Mouse (Mus musculus) kidney, postnatal 0 days (tissue): ENCODE measurements around the gene Cers1. TPM values are rescaled to one million over a fixed set of nuclear protein-coding genes. Genes with fewer than 3 reads are reported as not detected.
A peak's percentile ranks its signal among the peaks of the same experiment; 100 is the strongest.

Experiments
- ATAC-seq: fragments of 200-750 bp; cut with Nextera tagmentation; replicated peaks from 2 replicates; pipeline ENCODE4 v1.8.0; 2017; ENCODE audit warnings: low read depth, moderate number of reproducible peaks, moderate TSS enrichment, moderate library complexity; ENCODE audit not compliant: low FRiP score
- DNase-seq: peaks from one replicate; pipeline ENCODE4 v3.0.0-alpha.2; 2016; ENCODE audit warnings: low spot score
- H3K27ac ChIP-seq: fragments of 300-500 bp; sonication (generic); 2 replicates; pipeline ENCODE4 v1.5.1; 2014; ENCODE audit warnings: mild to moderate bottlenecking
- H3K27me3 ChIP-seq: fragments of 300-500 bp; sonication (generic); 2 replicates; pipeline ENCODE4 v1.6.1; 2014; ENCODE audit warnings: low read length, mixed read lengths; ENCODE audit not compliant: insufficient read depth
- H3K36me3 ChIP-seq: fragments of 300-500 bp; sonication (generic); 2 replicates; pipeline ENCODE4 v1.6.1; 2014; ENCODE audit warnings: low read length, mixed read lengths; ENCODE audit not compliant: insufficient read depth
- H3K4me1 ChIP-seq: fragments of 300-500 bp; sonication (generic); replicated peaks from 2 replicates; pipeline ENCODE4 v1.6.1; 2014; ENCODE audit warnings: antibody characterized with exemption, low read length, mixed read lengths; ENCODE audit not compliant: insufficient read depth
- H3K4me2 ChIP-seq: fragments of 300-500 bp; sonication (generic); 2 replicates; pipeline ENCODE4 v1.6.1; 2014; ENCODE audit warnings: mild to moderate bottlenecking, low read length, moderate library complexity, mixed read lengths
- H3K4me3 ChIP-seq: fragments of 300-500 bp; sonication (generic); replicated peaks from 2 replicates; pipeline ENCODE4 v1.5.1; 2014; ENCODE audit warnings: low read depth, low read length
- H3K9ac ChIP-seq: fragments of 300-500 bp; sonication (generic); 2 replicates; pipeline ENCODE4 v1.6.1; 2014; ENCODE audit warnings: low read depth, low read length
- H3K9me3 ChIP-seq: fragments of 300-500 bp; sonication (generic); replicated peaks from 2 replicates; pipeline ENCODE4 v1.6.1; 2016; ENCODE audit warnings: low read length, inconsistent platforms, mixed read lengths
- CTCF ChIP-seq: IDR thresholded peaks from 2 replicates; pipeline ENCODE4 v1.5.1; 2016; ENCODE audit warnings: antibody characterized with exemption, low read depth, mild to moderate bottlenecking, moderate library complexity
- WGBS: fragments of 180-500 bp; shearing (Covaris S2); extraction: QIAGEN DNeasy Blood & Tissue Kit; methylation state at CpG from one replicate; pipeline ENCODE4 v1.1.7; 2014; 5-methylcytosine and 5-hydroxymethylcytosine counted together
- polyA plus RNA-seq: library from polyadenylated mRNA; unstranded; fragments of >200 nt; fragmentation: Nextera tagmentation; extraction: Ambion mirVana; gene quantifications from 2 replicates; pipeline ENCODE4 v1.2.1, GENCODE M21; 2015

The Cers1 gene
- polyA plus RNA-seq, 1 experiment from 2014 or later, result 2.1 TPM

GRCm38 (mm10) chr8:70309311-70309710, 6.3 kb upstream of the Cers1 start:
- Histone ChIP-seq H3K9me3 (no peaks in the 10 kb centered on the region), H3K36me3 (peaks cover 55% of the 10 kb centered on the region; the same call in 1 of the 2 replicates), H3K27me3 (no peaks in the 10 kb centered on the region), H3K4me3 (no peak overlapping the region), H3K4me1 (no peaks in the 10 kb centered on the region), H3K27ac (no peak overlapping the region), H3K9ac (no peak overlapping the region), H3K4me2 (no peak overlapping the region)
- ATAC-seq, result no peak
- 35% methylated on average over 2 of the region's 2 CpGs for WGBS
- DNase-seq, result no peak
- TF ChIP-seq CTCF, result peak; percentile 63

GRCm38 (mm10) chr8:70313399-70313798, 2.2 kb upstream of the Cers1 start:
- no peak overlapping the region for H3K4me3 ChIP-seq
- ATAC-seq (no peak), DNase-seq (no peak)
- no peaks in the 10 kb centered on the region for H3K9me3 ChIP-seq
- peaks cover 20% of the 10 kb centered on the region for H3K4me1 ChIP-seq
- H3K27ac ChIP-seq, result no peak overlapping the region
- no peak overlapping the region for H3K9ac ChIP-seq
- no peak for TF ChIP-seq CTCF
- no peak overlapping the region for H3K4me2 ChIP-seq
- 81% methylated on average over 2 of the region's 2 CpGs for WGBS
- peaks cover 32% of the 10 kb centered on the region; the same call in 1 of the 2 replicates for H3K36me3 ChIP-seq
- no peaks in the 10 kb centered on the region for H3K27me3 ChIP-seq

- H3K36me3 ChIP-seq, result peaks cover 8% of the 10 kb centered on the region; the same call in 1 of the 2 replicates
- no peaks in the 10 kb centered on the region for H3K9me3 ChIP-seq
- ATAC-seq, result peak; percentile 44
- TF ChIP-seq CTCF, result peak; percentile 5; the same call in 1 of the 2 replicates
- H3K27ac ChIP-seq, result no peak overlapping the region
- H3K9ac ChIP-seq, result peak overlapping the region; percentile 51; the same call in 1 of the 2 replicates
- WGBS, result 15% methylated on average over 15 of the region's 15 CpGs
- H3K4me2 ChIP-seq, result peak overlapping the region; percentile 74
- H3K4me1 ChIP-seq, result peaks cover 20% of the 10 kb centered on the region
- no peaks in the 10 kb centered on the region for H3K27me3 ChIP-seq
- H3K4me3 ChIP-seq, result peak overlapping the region; percentile 53; the same call in 1 of the 2 replicates
- DNase-seq, result peak; percentile 76
Observed at GRCm38 (mm10) chr8:70316511-70317504, 1.2 kb downstream of the Cers1 start.

GRCm38 (mm10) chr8:70317872-70318271, 2.3 kb downstream of the Cers1 start:
- no peak for TF ChIP-seq CTCF
- DNase-seq (no peak), ATAC-seq (no peak)
- no peaks in the 10 kb centered on the region for H3K27me3 ChIP-seq
- no peak overlapping the region for H3K27ac ChIP-seq
- no peaks in the 10 kb centered on the region for H3K9me3 ChIP-seq
- 85% methylated on average over 5 of the region's 5 CpGs for WGBS
- no peak overlapping the region for H3K4me2 ChIP-seq
- no peak overlapping the region for H3K4me3 ChIP-seq
- peaks cover 3% of the 10 kb centered on the region; the same call in 1 of the 2 replicates for H3K36me3 ChIP-seq
- peaks cover 20% of the 10 kb centered on the region for H3K4me1 ChIP-seq
- H3K9ac ChIP-seq, result no peak overlapping the region

- DNase-seq (no peak), ATAC-seq (no peak)
- 91% methylated on average over 3 of the region's 3 CpGs for WGBS
- Histone ChIP-seq H3K9ac (no peak overlapping the region), H3K27ac (no peak overlapping the region), H3K4me3 (no peak overlapping the region), H3K9me3 (no peaks in the 10 kb centered on the region), H3K4me2 (no peak overlapping the region), H3K4me1 (no peaks in the 10 kb centered on the region), H3K27me3 (no peaks in the 10 kb centered on the region), H3K36me3 (no peaks in the 10 kb centered on the region)
- peak; percentile 31; the same call in 1 of the 2 replicates for TF ChIP-seq CTCF
Observed at GRCm38 (mm10) chr8:70323716-70324115, 8.1 kb downstream of the Cers1 start.

GRCm38 (mm10) chr8:70327512-70327911, 11.9 kb downstream of the Cers1 start:
- H3K27me3 ChIP-seq, result no peaks in the 10 kb centered on the region
- peaks cover 10% of the 10 kb centered on the region; the same call in 1 of the 2 replicates for H3K4me1 ChIP-seq
- DNase-seq (no peak), ATAC-seq (no peak)
- no peak for TF ChIP-seq CTCF
- no peak overlapping the region for H3K4me2 ChIP-seq
- H3K9me3 ChIP-seq, result no peaks in the 10 kb centered on the region
- 95% methylated on average over 6 of the region's 6 CpGs for WGBS
- 0 out of 2 replicates have a peak, but pooled peaks cover 7% of the 10 kb centered on the region for H3K36me3 ChIP-seq
- H3K27ac ChIP-seq, result no peak overlapping the region
- H3K9ac ChIP-seq, result no peak overlapping the region
- H3K4me3 ChIP-seq, result no peak overlapping the region
